Mouse (Mus musculus): Measurements from ENCODE around the gene Psmd8.
A peak's percentile ranks its signal among the peaks of the same experiment; 100 is the strongest.
"Not testable (repeated sequence)": the region's sequence is repeated elsewhere in the genome, so short reads cannot be mapped to it uniquely, and the experiment has no call there.

Gene Psmd8

DNA sequence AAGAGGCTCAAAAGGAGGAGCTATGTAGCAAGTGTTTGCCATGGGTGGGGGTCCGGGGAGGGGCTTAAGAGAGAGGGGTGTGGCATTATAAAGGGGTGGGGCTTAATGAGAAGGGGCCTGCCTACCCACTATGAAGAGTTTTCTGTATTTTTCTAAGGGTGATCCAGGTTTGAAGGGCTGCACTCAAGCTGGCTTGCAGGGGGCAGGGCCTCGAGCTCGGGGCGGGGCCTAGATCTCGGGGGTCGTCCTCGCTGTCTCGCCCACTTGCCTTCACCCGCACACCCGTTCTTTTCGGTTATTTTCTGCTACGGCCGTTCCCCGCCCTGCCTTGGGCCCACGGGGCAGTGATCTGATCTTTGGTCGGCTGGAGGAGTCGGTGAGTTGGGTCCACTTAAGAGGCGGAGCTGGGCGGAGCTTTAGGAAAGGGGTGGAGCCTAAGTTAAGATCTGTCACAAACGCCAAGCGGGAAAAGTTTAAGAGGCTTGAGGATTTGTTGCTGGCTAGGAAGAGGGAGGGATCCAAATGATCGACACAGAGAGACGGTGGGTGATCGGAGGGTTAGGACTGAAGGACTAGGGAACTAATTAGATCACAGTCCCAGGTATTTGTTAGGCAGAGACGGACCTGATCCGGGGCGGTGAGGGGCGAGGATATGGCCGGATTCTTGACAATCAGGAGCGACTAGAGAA, 10.3 kb downstream of the Psmd8 start, which contains the start of the genes Ggn and Spred3:
Ggn (plus strand) TSS at position 145 of the 689 bp plus-strand sequence.
Spred3 (minus strand) TSS at position 346 of the 689 bp plus-strand sequence.
- peak; percentile 64 for DNase-seq

- peak; percentile 85 for DNase-seq
Measured at GRCm38 (mm10) chr7:29169231-29170065, 11.1 kb downstream of the Psmd8 start.

GRCm38 (mm10) chr7:29168791-29169230, 11.7 kb downstream of the Psmd8 start:
- peak; percentile 47 for DNase-seq

DNA sequence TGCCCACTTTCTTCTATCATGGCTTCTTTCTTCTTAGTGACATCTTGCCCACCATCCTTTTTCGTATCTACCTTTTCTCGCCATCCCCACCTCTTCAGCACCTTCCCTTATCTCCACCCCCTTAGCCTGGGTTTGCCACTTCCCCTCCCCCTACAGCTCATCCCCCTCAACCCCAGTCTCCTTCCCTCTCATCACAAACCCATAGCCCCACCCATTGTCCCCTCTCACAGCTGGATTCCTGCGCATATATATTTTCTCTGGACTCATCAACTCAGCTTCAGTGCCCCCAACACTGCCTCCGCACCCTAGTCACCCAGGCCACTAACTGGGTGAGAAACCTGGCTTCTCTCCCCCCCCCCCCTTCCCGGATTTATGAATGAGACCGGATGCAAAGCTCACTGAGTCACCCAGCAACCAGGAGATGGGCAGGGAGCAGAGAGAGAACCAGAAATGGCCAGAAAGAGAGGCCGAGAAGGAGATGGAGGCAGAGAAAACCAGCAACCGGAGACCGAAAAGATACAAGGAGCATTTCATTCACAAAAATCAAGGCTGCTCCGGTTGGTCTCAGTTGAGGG, 12.3 kb downstream of the Psmd8 start:
- DNase-seq, result no peak

DNA sequence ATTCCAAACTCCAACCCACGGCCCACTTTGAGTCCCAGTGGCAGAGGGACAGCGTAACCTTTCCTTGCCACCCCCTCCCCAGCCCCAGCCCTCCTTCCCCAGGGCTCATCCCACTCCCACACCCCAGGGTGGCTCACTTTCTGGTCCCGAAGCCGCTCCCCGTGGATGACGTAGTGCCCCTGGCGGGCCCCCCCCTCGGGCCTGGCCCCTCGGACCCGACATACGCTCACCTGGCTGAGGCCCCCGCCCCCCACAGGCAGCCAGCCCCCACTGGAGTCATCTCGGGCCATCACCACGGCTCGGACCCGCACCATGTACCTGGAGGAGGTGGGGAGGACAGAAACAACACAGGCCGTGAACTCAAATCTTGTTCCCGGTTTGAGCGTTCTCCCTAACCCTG, 12.8 kb downstream of the Psmd8 start:
- DNase-seq, result no peak

GRCm38 (mm10) chr7:29162750-29163525, 17.6 kb downstream of the Psmd8 start:
- DNase-seq, result no peak

DNA sequence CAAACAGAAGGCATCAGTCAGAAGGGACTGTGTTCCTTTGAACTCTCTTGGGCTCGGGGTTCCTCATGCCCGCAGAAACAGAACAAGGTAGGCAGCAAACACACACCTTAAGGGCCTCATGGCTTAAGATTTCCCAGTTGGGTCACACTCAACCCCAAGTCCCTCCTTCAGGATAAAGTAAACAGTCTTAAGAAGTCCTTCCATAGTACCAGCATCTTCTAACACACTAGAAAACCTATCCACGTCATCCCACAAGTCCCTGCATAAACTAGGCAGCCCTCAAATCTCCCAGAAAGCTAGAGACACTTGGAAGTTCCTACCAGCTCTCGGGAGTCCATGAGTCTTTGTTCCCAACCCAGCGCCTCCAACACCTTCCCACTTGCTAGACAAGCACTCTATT, 18.2 kb downstream of the Psmd8 start:
- no peak for DNase-seq

DNA sequence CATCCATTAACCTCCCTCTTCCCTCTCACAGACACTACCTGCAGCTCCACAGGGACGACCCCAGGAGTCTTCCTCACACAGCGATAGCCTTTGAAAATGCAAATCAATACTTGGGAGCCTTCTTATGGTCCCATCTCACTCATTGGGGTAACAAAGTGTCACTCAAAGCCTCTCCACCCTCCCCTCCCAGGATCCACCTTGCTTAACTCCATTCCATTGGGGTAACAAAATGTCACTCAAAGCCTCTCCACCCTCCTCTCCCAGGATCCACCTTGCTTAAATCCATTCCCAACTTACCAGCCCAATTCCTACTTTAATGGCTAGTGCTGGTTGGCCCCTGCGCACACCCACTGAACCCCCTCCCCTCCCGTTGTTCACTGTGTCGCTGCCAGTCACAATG, 22.2 kb downstream of the Psmd8 start:
- DNase-seq, result no peak

DNA sequence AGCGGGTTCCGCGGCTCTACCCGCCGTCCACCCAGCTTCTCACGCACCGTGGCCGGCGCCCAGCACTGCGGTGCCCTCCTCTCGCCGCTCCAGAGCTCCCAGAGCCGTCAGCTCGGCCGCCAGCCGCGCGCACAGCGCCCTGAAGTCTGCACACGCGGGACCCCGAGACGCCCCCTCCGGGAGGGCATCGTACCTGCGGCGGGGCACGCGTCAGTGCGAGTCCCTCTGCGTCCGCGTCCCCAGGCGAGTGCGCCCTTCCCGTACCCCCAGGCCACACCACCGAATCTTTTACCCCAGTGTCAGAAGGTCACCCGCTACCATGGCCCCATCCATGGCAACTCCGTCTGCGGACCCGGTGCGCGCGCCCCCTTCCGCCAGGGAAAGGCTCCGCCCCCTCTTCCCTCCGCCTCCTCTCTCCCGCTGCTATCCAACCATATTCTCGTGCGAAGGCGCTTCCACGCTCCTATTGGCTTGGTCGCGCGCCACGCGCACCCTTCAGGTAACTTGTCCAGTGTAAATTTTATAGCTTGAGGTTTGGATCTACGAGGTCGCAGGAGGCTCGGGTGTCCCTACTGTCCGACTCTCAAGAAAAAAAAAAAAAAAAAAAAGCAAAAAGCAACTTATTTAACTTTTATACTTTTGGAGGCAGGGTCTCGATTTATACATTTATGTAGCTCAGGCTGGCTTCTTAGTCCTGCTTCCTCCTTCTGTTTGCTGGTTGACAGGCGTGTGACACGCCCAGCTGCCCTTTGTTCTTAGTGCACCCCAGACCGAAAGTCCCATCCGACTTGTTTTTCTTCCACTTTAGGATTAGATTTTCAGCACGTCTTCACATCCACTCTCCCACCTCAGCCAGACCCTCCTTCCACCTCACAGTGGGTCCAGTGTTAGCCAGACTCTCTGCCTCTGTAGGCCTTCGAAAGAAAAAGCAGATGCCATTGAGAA, 24.4 kb downstream of the Psmd8 start, which contains the start of gene Fam98c:
Fam98c (minus strand) TSS at position 397 of the 945 bp plus-strand sequence.
- peak; percentile 89 for DNase-seq

- DNase-seq, result peak; percentile 92
Measured at GRCm38 (mm10) chr7:29155196-29155837, 25.2 kb downstream of the Psmd8 start.

DNA sequence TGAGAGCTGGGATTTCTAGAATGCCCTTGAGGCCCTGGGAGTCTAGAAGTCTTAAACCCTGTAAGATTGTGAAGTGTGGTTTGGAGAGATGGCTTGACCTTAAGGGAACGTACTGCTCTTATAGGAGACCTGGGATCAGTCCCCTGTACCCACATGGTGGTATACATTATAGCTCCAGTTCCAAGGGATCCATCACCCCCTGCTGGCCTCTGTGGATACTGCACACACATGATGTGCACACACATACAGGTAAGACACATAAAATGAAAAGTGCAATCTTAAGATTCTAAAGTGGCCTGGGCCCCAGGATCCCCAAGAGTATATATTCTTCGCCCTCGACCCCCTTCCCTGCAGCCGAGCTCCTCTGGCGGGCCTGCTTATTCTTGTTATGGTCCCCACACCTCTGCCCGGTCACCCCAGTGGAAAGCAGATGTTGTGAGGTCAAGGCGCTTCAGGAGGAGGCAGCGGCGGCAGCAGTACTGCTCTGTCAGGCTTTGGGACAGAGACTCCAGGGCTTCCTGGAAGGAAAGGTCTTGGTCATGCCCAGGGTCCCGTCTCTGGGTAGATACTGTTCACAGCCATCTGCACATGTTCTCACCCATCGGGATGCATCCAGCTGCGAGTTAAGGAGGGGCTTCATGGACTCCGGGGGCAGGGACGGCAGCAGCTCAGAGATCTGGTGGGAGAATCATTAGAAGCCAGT, 26.3 kb downstream of the Psmd8 start:
- DNase-seq, result no peak

GRCm38 (mm10) chr7:29151486-29151885, 29.0 kb downstream of the Psmd8 start:
- no peak for DNase-seq

- no peak for DNase-seq
Measured at GRCm38 (mm10) chr7:29148771-29149170, 31.7 kb downstream of the Psmd8 start.

GRCm38 (mm10) chr7:29146625-29147367, 33.7 kb downstream of the Psmd8 start:
- no peak for DNase-seq

DNA sequence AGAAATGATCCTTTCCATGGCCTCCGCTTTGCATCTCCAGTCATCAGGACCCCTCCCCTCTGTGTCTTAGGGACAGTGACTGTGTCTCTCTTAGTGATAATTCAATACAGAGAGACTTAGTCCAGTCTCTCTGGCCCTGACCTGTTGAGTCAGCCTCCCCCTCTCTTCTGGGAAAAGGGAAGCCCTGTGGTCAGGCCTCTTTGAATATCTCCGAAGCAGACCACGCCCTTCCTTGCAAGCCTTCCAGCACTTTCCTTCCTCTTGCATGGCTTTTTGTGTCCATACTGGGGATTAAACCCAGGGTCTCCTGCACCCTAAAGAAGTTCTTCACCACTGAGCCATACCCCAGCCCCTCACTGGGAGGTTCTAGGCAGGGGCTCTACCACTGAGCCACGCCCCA, 36.5 kb downstream of the Psmd8 start:
- DNase-seq, result no peak

GRCm38 (mm10) chr7:29141416-29141815, 39.1 kb downstream of the Psmd8 start:
- DNase-seq, result no peak

DNA sequence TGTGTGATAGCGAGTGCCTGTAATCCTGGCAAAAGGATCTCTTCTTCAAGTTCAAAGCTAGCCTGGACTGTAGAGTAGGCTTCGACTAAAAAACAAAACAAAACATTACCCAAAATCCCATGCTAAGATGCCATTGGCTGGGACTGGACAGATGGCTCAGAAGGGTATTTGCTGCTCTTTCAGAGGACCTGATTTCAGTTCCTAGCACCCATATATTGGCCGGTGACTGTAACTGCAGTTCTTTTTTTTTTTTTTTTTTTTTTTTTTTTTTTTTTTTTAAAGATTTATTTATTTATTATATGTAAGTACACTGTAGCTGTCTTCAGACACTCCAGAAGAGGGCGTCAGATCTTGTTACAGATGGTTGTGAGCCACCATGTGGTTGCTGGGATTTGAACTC, 41.3 kb downstream of the Psmd8 start:
- not testable (repeated sequence) for DNase-seq

- no peak for DNase-seq
Measured at GRCm38 (mm10) chr7:29137429-29137828, 43.1 kb downstream of the Psmd8 start.

DNA sequence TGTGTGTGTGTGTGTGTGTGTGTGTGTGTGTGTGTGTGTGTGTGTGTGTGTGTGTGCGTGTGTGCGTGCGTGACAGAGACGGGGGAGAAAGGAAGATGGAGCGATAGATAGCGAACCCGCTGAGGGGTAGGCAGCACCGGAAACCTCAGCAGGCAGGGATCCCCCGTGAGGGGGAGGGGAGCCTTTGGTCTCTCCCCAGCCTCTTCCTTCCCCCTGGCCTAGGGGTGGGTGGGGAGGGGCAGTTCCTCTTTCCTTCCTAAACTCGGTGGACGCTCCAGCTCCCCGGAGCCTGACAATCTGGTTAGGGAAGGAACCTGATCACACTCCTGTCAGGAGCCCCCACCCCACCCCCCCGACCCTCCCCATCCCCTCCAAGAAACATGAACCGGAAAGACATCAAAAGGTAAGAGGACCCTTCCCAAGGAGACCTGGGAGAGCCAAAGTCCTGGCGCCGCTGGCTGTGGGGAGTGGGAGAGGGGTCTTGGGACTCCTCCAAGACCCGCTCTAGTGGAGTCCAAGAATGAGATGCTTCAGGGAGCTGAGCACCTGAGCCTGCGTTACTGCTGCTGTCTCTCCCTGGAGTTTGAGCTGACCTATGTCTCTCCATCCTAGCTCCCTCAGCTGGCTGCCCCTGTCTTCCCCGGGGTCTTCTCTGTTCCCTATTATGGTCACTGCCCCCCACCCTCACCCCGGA, 45.7 kb downstream of the Psmd8 start, which contains the start of gene Rasgrp4:
Rasgrp4 (plus strand) TSS at position 159 of the 694 bp plus-strand sequence.
- no peak for DNase-seq
